Mouse (Mus musculus): ENCODE data around the gene Zfp11. TPM values are rescaled to one million over a fixed set of nuclear protein-coding genes. Genes with fewer than 3 reads are reported as not detected.
"Not testable (repeated sequence)": the region's sequence is repeated elsewhere in the genome, so short reads cannot be mapped to it uniquely, and the experiment has no call there.

Zfp11 gene
- polyA plus RNA-seq (2016; fragmentation: Nextera tagmentation; extraction: Ambion mirVana), result 6.5 and 7.3 TPM in 2 replicates

DNA sequence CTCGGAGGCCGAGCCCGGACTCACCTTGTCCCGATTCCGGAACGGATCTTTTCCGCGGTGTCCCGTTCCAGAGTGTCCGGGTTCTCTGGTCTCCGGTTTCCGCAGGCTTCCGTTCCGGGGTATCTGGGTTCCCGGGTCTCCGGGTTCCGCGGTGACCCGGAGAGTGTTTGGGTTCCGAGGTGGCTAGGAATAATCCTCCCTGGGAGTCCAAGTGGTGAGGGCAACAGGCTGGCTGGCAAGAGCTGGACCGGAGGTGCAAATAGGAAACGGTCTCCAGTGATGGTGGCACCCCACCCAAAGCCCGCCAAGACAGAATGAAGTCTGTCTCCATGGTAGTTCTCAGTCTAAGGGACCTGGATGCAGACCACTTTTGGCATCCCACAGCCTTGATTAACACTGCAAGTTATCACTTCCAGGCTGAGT is at the start of gene Zfp11:
Zfp11 (minus strand) TSS at position 64 of the 423 bp plus-strand sequence.
- H3K9me3 ChIP-seq, result peaks cover 6% of the 10 kb centered on the region; the same call in 1 of the 2 replicates
- H3K36me3 ChIP-seq (replicated peaks), result no peaks in the 10 kb centered on the region
- WGBS, result 2% methylated on average over 23 of the region's 23 CpGs
- H3K4me3 ChIP-seq, result peak within 1 kb of the TSS; percentile 89
- H3K27ac ChIP-seq (replicated peaks), result peak within 1 kb of the TSS; percentile 92
- DNase-seq (ENCODE audit: low spot score), result peak; percentile 87
- H3K27me3 ChIP-seq (replicated peaks; ENCODE audit: low read depth, poor library complexity, severe bottlenecking), result no peaks in the 10 kb centered on the region
- peaks cover 9% of the 10 kb centered on the region for H3K4me1 ChIP-seq

DNA sequence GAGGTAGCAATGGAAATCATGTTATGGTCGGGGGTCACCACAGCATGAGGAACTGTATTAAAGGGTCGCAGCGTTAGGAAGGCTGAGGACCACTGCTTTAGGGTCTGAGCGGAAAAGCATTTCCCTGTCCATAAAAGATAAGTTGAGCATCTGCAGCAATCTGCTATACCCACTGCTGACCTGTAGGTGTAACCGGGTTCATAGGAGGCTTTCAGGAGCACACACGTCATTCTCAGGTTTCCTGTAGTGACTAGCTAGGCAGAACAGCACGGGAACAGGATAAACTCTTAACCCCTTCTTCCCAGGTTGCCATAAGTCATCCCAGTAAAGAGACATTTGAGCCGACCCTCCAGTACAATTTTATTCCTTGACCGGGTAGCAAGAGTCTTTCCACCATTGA is 47.1 kb upstream of the Zfp11 start:
- H3K27me3 ChIP-seq (replicated peaks; ENCODE audit: low read depth, poor library complexity, severe bottlenecking), result no peaks in the 10 kb centered on the region
- H3K36me3 ChIP-seq (replicated peaks), result peaks cover 36% of the 10 kb centered on the region
- 81% methylated on average over 9 of the region's 9 CpGs for whole genome bisulfite sequencing
- H3K9me3 ChIP-seq, result no peaks in the 10 kb centered on the region
- no peak overlapping the region for H3K4me3 ChIP-seq
- peaks cover 8% of the 10 kb centered on the region for H3K4me1 ChIP-seq
- no peak overlapping the region for H3K27ac ChIP-seq (replicated peaks)
- DNase-seq (ENCODE audit: low spot score), result no peak

DNA sequence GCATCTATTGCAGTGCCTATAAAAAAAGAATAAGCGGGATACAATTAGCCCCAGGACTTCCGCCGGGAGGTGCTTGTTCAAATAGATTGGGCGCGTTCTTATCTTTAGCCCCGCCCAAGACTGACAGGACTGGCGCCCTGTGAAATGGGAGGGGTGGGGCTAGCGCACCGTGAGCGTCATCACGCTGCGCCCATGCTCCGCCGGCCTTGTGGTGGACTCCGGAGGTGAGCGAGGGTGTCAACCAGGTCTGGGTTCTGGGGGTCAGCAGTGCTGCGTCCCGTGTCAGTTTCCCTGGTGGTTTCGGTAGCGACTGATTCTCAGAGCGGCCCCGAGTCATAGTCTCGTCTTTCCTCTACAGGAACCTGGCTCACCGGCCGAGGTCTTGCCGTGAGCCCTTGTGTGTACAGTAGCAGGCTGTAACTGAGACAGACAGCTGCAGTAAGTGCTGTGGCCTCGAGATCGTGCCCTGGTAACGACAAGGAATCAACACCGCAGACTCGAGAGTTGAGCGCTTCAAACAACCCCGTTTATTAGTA is 45.5 kb upstream of the Zfp11 start, which contains the start of gene Mrps17:
Mrps17 (plus strand) TSS at position 172 of the 536 bp plus-strand sequence.
- DNase-seq (ENCODE audit: low spot score), result peak; percentile 94
- H3K27me3 ChIP-seq (replicated peaks; ENCODE audit: low read depth, poor library complexity, severe bottlenecking), result no peaks in the 10 kb centered on the region
- H3K9me3 ChIP-seq, result no peaks in the 10 kb centered on the region
- peak within 1 kb of the TSS; percentile 89 for H3K4me3 ChIP-seq
- peak within 1 kb of the TSS; percentile 85 for H3K27ac ChIP-seq (replicated peaks)
- peaks cover 36% of the 10 kb centered on the region for H3K36me3 ChIP-seq (replicated peaks)
- WGBS, result under 1% methylated on average over 33 of the region's 33 CpGs
- peaks cover 8% of the 10 kb centered on the region for H3K4me1 ChIP-seq

DNA sequence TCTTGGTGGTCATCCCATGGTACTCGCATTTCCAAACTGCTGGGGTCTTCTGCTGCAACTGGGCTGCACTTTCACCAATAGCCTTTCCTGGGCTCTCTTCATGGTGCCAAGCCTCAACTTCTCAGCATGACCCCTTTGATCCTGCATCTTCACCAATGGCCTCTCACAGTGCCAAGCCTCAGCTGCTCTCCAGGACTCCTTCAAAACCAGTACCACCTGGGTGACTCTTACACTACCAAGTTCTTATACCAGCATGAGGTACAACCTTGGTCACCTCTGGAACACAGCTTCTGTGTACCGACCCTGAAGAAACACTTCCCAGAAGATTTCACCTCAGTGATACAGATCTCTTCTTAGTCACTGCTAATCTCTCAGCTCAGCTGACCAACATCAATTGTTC is 38.5 kb upstream of the Zfp11 start, which contains the start of gene Sept14:
Sept14 (minus strand) TSS at position 101 of the 400 bp plus-strand sequence.
- H3K4me3 ChIP-seq, result no peak within 1 kb of the TSS
- H3K36me3 ChIP-seq (replicated peaks), result no peaks in the 10 kb centered on the region
- H3K27ac ChIP-seq (replicated peaks), result no peak within 1 kb of the TSS
- no peaks in the 10 kb centered on the region for H3K27me3 ChIP-seq (replicated peaks; ENCODE audit: low read depth, poor library complexity, severe bottlenecking)
- H3K4me1 ChIP-seq, result no peaks in the 10 kb centered on the region
- 68% methylated on average over 2 of the region's 2 CpGs for WGBS
- no peaks in the 10 kb centered on the region for H3K9me3 ChIP-seq
- no peak for DNase-seq (ENCODE audit: low spot score)

DNA sequence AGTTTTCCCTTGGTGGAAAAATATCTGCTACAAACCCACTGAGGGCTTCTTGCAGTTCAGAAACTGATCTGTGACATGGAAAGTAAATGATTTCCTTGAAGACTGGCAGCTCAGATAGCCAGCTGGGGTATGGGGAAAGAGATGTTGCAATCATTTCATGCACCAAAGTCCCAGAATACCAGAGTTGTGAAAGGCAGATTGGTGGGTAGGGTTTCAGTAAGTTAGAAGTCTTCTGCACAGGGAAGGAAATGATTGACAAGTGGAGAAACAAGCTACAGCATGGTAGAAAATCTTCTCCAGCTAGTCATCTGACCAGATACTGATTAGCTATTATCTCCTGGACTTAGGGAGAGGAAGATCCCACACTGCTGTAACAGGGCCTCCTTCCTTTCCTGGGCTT is 33.5 kb upstream of the Zfp11 start:
- Histone ChIP-seq H3K27ac (replicated peaks) (no peak overlapping the region), H3K4me1 (no peaks in the 10 kb centered on the region), H3K27me3 (replicated peaks; ENCODE audit: low read depth, poor library complexity, severe bottlenecking) (0 out of 2 replicates have a peak, but pooled peaks cover 3% of the 10 kb centered on the region), H3K36me3 (replicated peaks) (no peaks in the 10 kb centered on the region), H3K9me3 (no peaks in the 10 kb centered on the region), H3K4me3 (no peak overlapping the region)
- DNase-seq (ENCODE audit: low spot score), result no peak

DNA sequence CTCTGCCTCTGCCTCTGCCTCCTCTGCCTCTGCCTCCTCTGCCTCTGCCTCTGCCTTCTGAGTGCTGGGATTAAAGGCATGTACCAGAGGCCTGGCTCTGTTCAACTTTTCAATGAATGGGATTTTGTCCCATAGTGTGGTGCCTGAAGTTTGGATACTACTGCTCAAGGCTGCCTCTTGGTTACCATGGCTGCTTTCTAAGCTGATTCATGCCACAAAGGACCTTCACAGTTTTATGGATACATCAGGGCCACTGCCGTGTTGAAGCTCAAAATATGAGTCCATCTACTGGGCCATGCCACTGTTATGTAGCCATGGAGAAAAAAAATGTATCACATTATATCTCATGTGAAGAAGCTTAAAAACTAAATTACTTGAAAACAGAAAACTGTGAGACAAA is 31.8 kb upstream of the Zfp11 start:
- no peak for DNase-seq (ENCODE audit: low spot score)
- Histone ChIP-seq H3K9me3 (no peaks in the 10 kb centered on the region), H3K27ac (replicated peaks) (no peak overlapping the region), H3K36me3 (replicated peaks) (no peaks in the 10 kb centered on the region), H3K4me1 (no peaks in the 10 kb centered on the region), H3K27me3 (replicated peaks; ENCODE audit: low read depth, poor library complexity, severe bottlenecking) (0 out of 2 replicates have a peak, but pooled peaks cover 3% of the 10 kb centered on the region), H3K4me3 (no peak overlapping the region)
- 77% methylated on average over 1 of the region's 1 CpGs for WGBS

DNA sequence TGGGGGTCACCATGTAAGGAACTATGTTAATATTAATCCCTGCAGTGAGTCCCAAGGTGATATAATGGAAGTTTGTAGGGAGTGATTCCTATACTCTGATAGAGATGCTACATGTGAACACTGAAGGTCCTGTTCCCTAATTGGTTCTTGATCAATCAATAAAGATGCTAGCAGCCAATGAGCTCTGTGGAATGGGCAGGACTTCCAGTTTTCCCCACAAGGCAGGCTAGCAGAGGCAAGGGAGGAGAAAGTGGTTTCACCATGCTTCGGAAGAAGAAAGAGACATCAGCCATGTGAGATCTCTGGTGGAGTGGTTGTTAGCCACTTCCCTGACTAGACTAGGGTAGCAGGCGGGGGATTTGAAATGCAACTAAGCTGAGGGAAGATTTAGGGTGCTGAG is 30.6 kb upstream of the Zfp11 start:
- H3K4me3 ChIP-seq, result no peak overlapping the region
- no peaks in the 10 kb centered on the region for H3K36me3 ChIP-seq (replicated peaks)
- H3K4me1 ChIP-seq, result no peaks in the 10 kb centered on the region
- 25% methylated on average over 2 of the region's 2 CpGs for WGBS
- no peak for DNase-seq (ENCODE audit: low spot score)
- H3K27ac ChIP-seq (replicated peaks), result no peak overlapping the region
- H3K27me3 ChIP-seq (replicated peaks; ENCODE audit: low read depth, poor library complexity, severe bottlenecking), result 0 out of 2 replicates have a peak, but pooled peaks cover 3% of the 10 kb centered on the region
- no peaks in the 10 kb centered on the region for H3K9me3 ChIP-seq

DNA sequence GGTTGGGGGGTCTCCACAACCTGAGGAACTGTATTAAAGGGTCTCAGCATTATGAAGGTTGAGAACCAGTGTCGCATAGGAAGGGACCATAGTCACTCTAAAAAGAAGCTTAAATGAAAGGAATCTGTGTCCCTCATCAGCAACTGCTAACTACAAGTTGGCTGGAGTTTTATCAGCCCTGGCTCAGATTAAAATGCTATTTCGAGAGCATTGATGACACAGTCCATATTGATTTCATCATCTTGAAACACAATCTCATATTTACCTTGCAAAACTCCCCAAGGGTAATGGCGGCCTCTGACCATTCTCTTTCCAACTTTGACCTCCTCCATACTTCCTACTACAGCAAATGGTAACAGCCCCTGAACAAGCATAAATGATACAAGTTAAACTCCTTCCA is 20.6 kb upstream of the Zfp11 start:
- DNase-seq (ENCODE audit: low spot score), result no peak
- Histone ChIP-seq H3K9me3 (no peaks in the 10 kb centered on the region), H3K27ac (replicated peaks) (no peak overlapping the region), H3K27me3 (replicated peaks; ENCODE audit: low read depth, poor library complexity, severe bottlenecking) (no peaks in the 10 kb centered on the region), H3K36me3 (replicated peaks) (no peaks in the 10 kb centered on the region), H3K4me3 (no peak overlapping the region), H3K4me1 (no peaks in the 10 kb centered on the region)
- WGBS, result 68% methylated on average over 3 of the region's 3 CpGs

DNA sequence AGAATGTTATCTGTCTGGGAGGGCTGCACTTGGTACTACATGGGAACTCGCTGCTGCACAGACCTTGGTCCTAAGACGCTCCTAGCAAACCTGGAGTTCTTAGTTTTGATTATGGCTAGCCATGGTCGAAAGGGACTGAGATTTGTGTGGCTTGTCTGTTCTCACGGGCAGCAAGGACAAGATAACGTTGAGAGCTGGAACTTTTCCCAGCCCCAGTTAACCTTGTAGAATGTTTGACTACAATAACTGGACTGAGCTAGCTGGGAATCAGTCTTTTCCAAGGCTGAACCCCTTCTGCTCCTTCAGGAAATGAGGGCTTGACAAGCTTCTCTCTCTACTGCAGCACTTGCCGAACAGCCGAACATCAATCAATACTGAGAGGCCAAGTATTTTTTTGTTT is 17.7 kb upstream of the Zfp11 start:
- Histone ChIP-seq H3K4me1 (no peaks in the 10 kb centered on the region), H3K27me3 (replicated peaks; ENCODE audit: low read depth, poor library complexity, severe bottlenecking) (no peaks in the 10 kb centered on the region), H3K36me3 (replicated peaks) (no peaks in the 10 kb centered on the region), H3K27ac (replicated peaks) (no peak overlapping the region), H3K4me3 (no peak overlapping the region), H3K9me3 (no peaks in the 10 kb centered on the region)
- DNase-seq (ENCODE audit: low spot score), result no peak
- WGBS, result 90% methylated on average over 7 of the region's 7 CpGs

DNA sequence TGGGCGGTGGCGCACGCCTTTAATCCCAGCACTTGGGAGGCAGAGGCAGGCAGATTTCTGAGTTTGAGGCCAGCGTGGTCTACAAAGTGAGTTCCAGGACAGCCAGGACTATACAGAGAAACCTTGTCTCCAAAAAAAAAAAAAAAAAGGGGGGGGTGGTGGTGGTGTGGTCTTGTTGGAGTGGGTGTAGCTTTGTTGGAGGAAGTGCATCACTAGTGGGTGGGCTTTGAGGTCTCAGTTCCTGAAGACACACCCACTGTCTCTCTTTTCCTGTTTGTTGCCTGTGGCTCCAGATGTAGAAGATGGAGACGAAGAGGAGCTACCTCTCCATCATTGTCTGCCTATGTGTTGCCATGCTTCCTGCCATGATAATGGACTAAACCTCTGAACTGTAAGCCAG is 15.2 kb upstream of the Zfp11 start:
- not testable (repeated sequence) for H3K4me3 ChIP-seq

DNA sequence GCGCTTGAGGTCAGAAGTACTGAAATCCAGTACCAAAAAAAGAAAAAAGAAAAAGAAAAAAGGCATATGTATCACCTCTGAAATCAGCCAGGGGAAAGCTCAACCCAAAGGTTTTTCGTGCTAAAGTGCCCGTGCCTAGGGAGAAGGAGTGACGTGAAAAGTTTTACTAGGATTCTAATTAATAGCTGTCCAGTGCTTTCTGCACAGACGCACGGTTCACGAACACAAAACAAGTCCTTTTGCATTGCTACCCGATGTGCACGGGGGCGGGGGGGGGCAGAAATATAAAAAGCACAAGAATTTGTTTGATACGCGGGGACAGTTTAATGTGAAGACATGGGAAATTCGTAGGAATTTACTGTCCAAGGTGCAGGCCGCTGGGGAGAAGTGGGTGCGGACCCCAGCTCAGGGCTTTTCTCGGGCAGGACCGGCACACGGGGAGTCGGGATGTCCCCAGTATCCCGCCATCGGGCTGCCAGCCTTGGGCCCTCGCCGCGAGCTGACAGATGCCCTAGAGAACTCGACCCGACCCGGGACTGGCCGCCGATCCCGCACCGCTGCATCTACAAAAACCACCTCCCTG is 355 bp downstream of the Zfp11 start:
- no peaks in the 10 kb centered on the region for H3K27me3 ChIP-seq (replicated peaks; ENCODE audit: low read depth, poor library complexity, severe bottlenecking)
- peak overlapping the region; percentile 92 for H3K27ac ChIP-seq (replicated peaks)
- peaks cover 4% of the 10 kb centered on the region; the same call in 1 of the 2 replicates for H3K9me3 ChIP-seq
- no peaks in the 10 kb centered on the region for H3K36me3 ChIP-seq (replicated peaks)
- peak overlapping the region; percentile 89 for H3K4me3 ChIP-seq
- no peak for DNase-seq (ENCODE audit: low spot score)
- H3K4me1 ChIP-seq, result peaks cover 9% of the 10 kb centered on the region
- 1% methylated on average over 31 of the region's 31 CpGs for WGBS

More for the DNA sequence above, 15.2 kb upstream of the Zfp11 start:
- not testable (repeated sequence) for H3K27me3 ChIP-seq (replicated peaks; ENCODE audit: low read depth, poor library complexity, severe bottlenecking); H3K27ac ChIP-seq (replicated peaks); H3K36me3 ChIP-seq (replicated peaks); DNase-seq (ENCODE audit: low spot score); H3K4me1 ChIP-seq; H3K9me3 ChIP-seq
- WGBS, result 92% methylated on average over 5 of the region's 5 CpGs

DNA sequence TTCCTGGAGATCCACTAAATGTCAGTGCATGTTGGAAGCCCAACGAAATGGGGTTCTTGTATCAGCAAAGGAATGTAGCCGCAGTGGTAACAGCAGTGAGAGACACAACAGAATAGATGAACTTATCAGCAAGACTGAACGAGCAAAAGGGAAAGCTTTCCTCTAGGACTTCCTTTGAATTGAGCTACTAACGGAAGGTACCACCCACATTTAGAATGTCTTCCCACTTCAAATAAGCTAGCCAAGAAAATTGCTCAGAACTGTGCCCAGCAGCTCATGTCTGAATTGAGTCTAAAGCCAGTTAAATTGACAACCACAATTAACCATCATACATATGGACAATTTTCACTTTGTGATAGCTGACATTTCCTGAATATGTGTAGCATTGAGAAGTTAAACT is 2.0 kb downstream of the Zfp11 start:
- no peak for DNase-seq (ENCODE audit: low spot score)
- Histone ChIP-seq H3K4me3 (no peak overlapping the region), H3K36me3 (replicated peaks) (no peaks in the 10 kb centered on the region), H3K9me3 (no peaks in the 10 kb centered on the region), H3K4me1 (peaks cover 9% of the 10 kb centered on the region), H3K27ac (replicated peaks) (no peak overlapping the region), H3K27me3 (replicated peaks; ENCODE audit: low read depth, poor library complexity, severe bottlenecking) (no peaks in the 10 kb centered on the region)
- WGBS, result 85% methylated on average over 4 of the region's 4 CpGs

DNA sequence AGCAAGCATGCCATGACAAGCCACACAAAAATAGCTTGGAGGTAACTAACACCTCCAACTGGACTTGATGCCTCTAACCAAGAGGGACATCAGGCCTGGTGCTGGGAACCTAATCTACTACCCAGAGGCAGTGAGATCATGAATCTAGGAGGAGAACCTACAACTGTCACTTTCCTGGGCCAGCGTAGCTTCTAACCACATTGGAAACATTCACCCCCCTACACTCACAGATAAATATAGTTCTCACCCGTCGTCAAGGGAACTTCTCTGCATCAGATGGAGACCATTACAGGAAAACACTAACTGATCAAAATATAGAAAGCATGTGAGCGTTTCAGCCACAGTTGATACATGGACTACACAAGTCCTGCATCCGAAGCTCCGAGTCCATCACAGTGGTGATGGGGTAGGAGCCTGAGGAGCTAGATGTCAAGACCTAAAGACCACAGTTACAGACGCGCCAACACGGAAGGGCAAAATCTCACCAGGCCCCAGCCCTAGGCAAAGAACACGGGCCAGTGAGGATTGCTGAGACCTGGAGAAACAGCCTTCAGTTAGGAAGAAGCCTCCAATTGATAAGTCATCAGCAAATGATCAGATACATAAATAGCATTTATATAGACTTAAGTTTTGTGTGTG is 3.5 kb downstream of the Zfp11 start:
- no peaks in the 10 kb centered on the region for H3K27me3 ChIP-seq (replicated peaks; ENCODE audit: low read depth, poor library complexity, severe bottlenecking)
- no peaks in the 10 kb centered on the region for H3K9me3 ChIP-seq
- 95% methylated on average over 10 of the region's 10 CpGs for WGBS
- DNase-seq (ENCODE audit: low spot score), result no peak
- no peak overlapping the region for H3K4me3 ChIP-seq
- H3K27ac ChIP-seq (replicated peaks), result no peak overlapping the region
- H3K36me3 ChIP-seq (replicated peaks), result no peaks in the 10 kb centered on the region
- H3K4me1 ChIP-seq, result peaks cover 9% of the 10 kb centered on the region

All from embryonic facial prominence, embryonic 10.5 days (tissue).